Mouse (Mus musculus): ENCODE results near the gene Car12.

DNA sequence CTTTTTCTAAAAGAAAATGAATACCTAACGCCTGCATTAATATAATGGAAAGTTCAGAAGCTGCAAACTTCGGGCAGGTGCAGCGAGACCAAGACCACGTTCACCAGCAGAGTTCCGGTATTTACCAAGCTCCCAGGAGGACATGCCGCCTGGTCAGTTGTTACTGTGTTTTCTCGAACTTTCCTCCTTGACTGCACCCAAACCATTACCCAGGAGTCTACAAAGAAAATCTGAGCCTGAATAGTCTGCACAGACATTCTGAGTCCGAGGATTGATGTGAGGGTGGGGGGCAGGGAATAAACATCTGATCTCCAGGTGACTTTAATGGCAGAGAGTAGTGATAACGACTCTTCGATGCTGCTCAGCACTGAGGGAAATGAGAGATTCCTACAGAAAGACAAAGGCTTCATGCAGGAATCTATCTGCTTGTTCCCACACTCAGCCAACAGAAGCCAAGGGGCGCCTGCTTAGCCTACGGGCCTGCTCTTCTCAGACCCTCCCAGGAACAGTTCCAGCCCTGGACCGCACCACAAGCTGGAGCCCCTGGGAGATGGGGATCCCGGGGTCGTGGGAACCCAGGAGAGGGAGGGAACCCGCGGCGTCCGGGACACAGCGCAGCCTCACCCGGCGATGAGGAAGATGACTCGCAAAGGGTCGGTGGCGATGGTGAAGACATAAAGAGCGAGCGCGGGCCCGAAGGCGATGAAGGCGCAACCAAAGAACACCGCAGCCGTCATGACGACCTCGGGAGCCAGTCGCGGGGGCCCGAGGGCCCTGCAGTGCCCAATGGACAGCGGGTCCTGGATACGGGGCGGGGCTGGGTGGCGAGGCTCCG is 81.4 kb downstream of the Car12 start:
- TF ChIP-seq CTCF (conservative IDR thresholded peaks at IDR 0.05 in 1 of 2, IDR thresholded peaks at IDR 0.05 in 1 of 2; ENCODE audit: low read depth in 2 of 2, low read length in 2 of 2) (no peak), ZC3H11A (IDR thresholded peaks at IDR 0.05; ENCODE audit: low read depth, low read length) (no peak), ELF1 (IDR thresholded peaks at IDR 0.05; ENCODE audit: low read depth, low read length) (no peak), USF1 (IDR thresholded peaks at IDR 0.05; ENCODE audit: low read depth, low read length) (no peak), POLR2A (IDR thresholded peaks at IDR 0.05; ENCODE audit: low read depth, low read length) (no peak), EP300 (IDR thresholded peaks at IDR 0.05; ENCODE audit: low read length) (no peak), ZMIZ1 (IDR thresholded peaks at IDR 0.05; ENCODE audit: low read depth, low read length) (no peak), GABPA (IDR thresholded peaks at IDR 0.05; ENCODE audit: insufficient replicate concordance, low read depth, low read length) (no peak), HCFC1 (IDR thresholded peaks at IDR 0.05; ENCODE audit: low read depth, low read length) (no peak), SIN3A (IDR thresholded peaks at IDR 0.05; ENCODE audit: low read length) (peak; percentile 20; the same call in 1 of the 2 replicates), MXI1 (IDR thresholded peaks at IDR 0.05; ENCODE audit: low read depth, low read length) (no peak), E2F4 (IDR thresholded peaks at IDR 0.05; ENCODE audit: insufficient replicate concordance, low read depth, low read length) (no peak), RAD21 (IDR thresholded peaks at IDR 0.05; ENCODE audit: low read depth, low read length) (no peak), TCF12 (IDR thresholded peaks at IDR 0.05; ENCODE audit: low read depth, low read length) (no peak)
